Mouse (Mus musculus) central nervous system, embryonic 18 days (tissue): ENCODE results near the gene Gbp7. TPM values are rescaled to one million over a fixed set of nuclear protein-coding genes. Genes with fewer than 3 reads are reported as not detected.

ENCODE experiments used
- polyA plus RNA-seq: library from polyadenylated mRNA; depleted of rRNA; stranded (reverse); fragments of >200 nt; gene quantifications from 2 replicates; pipeline ENCODE4 v1.2.3, GENCODE M21; 2012; rRNA removed

Gbp7 gene
- polyA plus RNA-seq, result 0.88 and 1.2 TPM in 2 replicates

DNA sequence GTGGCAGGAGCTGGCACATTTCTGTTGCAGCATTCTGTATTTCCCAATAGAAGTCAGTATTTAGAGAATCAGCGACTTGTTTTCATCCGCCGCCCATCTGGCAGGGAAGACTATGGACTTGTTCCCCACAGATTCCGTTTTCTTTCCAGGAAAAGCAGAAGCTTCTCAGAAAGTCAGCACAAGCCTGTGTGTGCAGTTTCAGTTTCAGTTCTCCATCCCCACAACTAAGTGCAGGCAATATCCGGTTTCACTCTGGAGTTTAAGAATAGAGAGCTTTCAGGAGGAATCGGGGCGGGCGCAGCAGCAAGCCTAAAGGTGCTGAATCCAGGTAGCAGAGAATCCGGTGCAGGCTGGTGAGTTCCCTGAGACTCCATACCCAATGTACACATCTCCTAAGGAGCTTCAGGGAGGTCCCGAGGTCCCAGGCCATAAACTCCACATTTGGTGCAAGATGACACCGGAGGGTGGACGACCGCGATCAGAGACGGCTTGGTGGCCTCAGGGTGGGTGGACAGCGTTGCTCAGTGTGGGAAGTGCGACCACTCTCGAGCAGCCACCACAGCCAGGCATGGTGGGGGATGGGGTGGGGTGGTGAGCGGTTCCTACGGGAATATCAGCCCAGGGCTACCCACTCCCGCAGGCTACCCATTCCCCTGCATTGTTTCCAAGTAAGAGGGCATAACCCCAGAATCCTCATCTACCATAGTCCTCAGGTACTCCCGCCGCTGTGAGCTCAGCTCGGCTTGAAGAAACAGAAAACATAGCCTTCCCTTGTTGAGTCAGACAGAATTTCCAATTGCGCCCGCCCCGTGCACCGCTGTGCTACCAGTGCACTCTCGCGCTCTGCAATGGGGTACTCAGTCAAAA, at the start of gene Gbp7:
TSS of gene Gbp7 (plus strand) at position 256 of the 867 bp plus-strand sequence.

DNA sequence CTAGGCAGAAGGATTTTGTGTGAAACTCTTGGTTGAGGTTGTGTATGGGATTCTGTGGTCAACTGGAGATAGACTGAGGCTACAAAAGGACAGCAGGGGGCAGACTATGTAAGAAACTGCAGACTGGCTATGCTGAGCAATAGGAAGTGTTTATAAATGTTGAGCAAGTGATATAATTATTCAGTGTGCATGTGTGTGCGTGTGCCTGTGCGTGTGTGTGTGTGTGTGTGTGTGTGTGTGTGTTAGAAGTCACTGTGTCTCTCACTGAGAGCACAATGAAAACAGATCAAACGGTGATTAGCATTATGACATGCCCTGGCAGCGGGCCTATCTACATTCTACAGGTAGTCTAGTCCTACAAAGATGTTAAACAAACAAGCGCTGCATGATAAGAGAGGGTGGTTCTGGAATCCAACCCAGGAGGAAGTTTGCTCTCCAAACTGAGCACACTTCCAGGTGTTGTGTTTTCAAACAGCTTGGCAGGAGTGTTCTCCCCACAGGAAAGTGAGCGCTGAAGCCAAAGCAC, 36.5 kb upstream of the Gbp7 start, which contains the start of gene Gbp5:
TSS of gene Gbp5 (plus strand) at position 443 of the 526 bp plus-strand sequence.

DNA sequence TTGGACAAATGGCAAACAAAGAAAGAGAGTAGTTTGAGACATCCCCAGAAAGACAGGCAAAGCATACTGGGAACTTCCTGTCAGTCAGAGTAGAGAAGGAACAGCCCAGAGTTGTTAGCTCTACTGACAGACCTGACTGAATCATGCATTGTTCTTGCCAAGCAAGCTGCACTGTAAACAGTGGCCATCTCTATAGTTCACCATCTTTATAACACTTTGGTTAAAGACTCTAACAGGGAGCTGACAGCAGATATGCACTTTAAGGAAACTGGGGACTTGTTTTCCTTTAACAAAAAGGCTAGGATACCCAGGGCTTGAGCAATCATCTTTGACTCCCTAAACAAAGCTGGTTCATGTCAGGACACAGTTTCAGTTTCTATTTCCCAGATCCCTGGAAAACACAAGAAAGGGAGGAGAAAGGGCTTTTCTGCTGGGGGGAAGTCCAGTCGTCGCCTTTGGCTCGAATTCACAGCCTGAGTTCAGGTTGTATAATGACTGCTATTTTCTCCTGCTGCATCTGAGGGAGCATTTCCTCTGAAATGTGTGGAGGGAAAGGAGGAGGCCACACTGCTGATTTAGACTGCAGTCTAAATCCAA, 29.6 kb downstream of the Gbp7 start, which contains the start of gene Gbp3:
TSS of gene Gbp3 (plus strand) at position 395 of the 597 bp plus-strand sequence.

DNA sequence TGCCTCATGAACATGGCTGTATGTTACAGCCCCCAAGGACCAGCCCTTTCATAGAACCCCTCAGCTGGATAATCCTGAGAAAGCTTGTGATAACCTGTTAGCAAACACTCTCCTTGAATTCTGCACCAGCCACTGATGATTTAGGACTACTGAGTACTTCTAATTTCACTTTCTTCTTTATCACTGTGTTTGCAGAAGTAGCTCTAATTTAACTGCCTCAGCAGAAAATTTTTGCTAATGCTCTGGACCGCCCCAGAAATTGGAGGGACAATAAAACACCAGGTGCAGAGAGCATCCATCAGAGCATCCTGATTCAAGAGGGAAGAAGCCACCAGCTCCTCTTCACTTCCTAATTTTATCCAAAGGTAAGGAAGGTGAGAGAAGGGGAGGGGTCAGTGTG, 64.4 kb downstream of the Gbp7 start, which contains the start of gene Gbp2b:
TSS of gene Gbp2b (plus strand) at position 301 of the 400 bp plus-strand sequence.

Other genes starting within 250 kb of the Gbp7 start
- gene Pdlim5, start 134.6 kb upstream of the Gbp7 start, polyA plus RNA-seq, result 14.4 and 21.0 TPM in 2 replicates
- gene Gbp5, start 36.4 kb upstream of the Gbp7 start, polyA plus RNA-seq, result 0.40 TPM in 2 replicates
- gene Gbp3, start 29.7 kb downstream of the Gbp7 start, polyA plus RNA-seq, result 4.1 and 4.7 TPM in 2 replicates
- 0.05 TPM in 1 of 2 replicates, not detected in the other for gene Gbp2b, start 64.5 kb downstream of the Gbp7 start, polyA plus RNA-seq
- gene Gbp2, start 90.3 kb downstream of the Gbp7 start, polyA plus RNA-seq, result 1.1 and 1.2 TPM in 2 replicates
- gene Kyat3, start 170.7 kb downstream of the Gbp7 start, polyA plus RNA-seq, result 3.5 and 3.7 TPM in 2 replicates
- gene Gtf2b, start 234.7 kb downstream of the Gbp7 start, polyA plus RNA-seq, result 49.7 and 54.9 TPM in 2 replicates